In genomic region chr5:136962501-136962900, GRCm38 (mm10) we compare ENCODE assay signal across 8 mouse cellular contexts. TPM values are rescaled to one million over a fixed set of nuclear protein-coding genes. Genes with fewer than 3 reads are reported as not detected.
A peak's percentile ranks its signal among the peaks of the same experiment; 100 is the strongest.
DNase-seq lines count a peak whose midpoint lies in the region; ATAC-seq lines count a peak whose summit lies in the region.

No protein-coding gene starts in this region.

- H3K4me1 ChIP-seq in hindbrain, embryonic 12.5 days: peaks cover 18% of the 10 kb centered on the region

- DNase-seq in NIH3T3 (ENCODE audit: low read depth): peak; percentile 88
- peak; percentile 92 to 94 for DNase-seq in cerebellum, postnatal 10 days
- peak; percentile 68 to 75 for DNase-seq in frontal cortex, postnatal 10 days (ENCODE audit: low spot score in 2 of 2)
- DNase-seq in layer of hippocampus, postnatal 14 days (ENCODE audit: low spot score in 2 of 2): peak; percentile 77 to 78
- peak; percentile 89 for DNase-seq in lung, postnatal 14 days
- peak; percentile 46 for DNase-seq in retina, adult 2 months (ENCODE audit: low read depth, low spot score)
- DNase-seq in thymus, postnatal 36 days: peak; percentile 75 to 76

- H3K27me3 ChIP-seq in hindbrain, embryonic 12.5 days: no peaks in the 10 kb centered on the region

- H3K36me3 ChIP-seq in hindbrain, embryonic 12.5 days: peaks cover 38% of the 10 kb centered on the region

- ATAC-seq in hindbrain, embryonic 12.5 days (ENCODE audit: low FRiP score): peak; percentile 69

- WGBS in hindbrain, embryonic 12.5 days: 2% methylated on average over 10 of the region's 10 CpGs

- H3K27ac ChIP-seq in hindbrain, embryonic 12.5 days: peak overlapping the region; percentile 76

- H3K4me2 ChIP-seq in hindbrain, embryonic 12.5 days (replicated peaks): peak overlapping the region; percentile 59

- no peaks in the 10 kb centered on the region for H3K9me3 ChIP-seq in hindbrain, embryonic 12.5 days (replicated peaks)

- peak overlapping the region; percentile 65 for H3K9ac ChIP-seq in hindbrain, embryonic 12.5 days

- H3K4me3 ChIP-seq in hindbrain, embryonic 12.5 days: peak overlapping the region; percentile 51

RNA-seq across cellular contexts. Expression of gene Cldn15, which starts 3.9 kb away (rescaled TPM):
- polyA plus RNA-seq in hindbrain, embryonic 12.5 days (2016; fragmentation: Nextera tagmentation; extraction: Ambion mirVana): 0.25 and 0.28 TPM in 2 replicates
- under 1 TPM in 1 of 2 experiments, not detected in 1; 0.28 TPM for total RNA-seq in layer of hippocampus, postnatal 14 days (2021)

RNA-seq across cellular contexts. Expression of gene Fis1, which starts 9.4 kb away (rescaled TPM):
- polyA plus RNA-seq in hindbrain, embryonic 12.5 days (2016; fragmentation: Nextera tagmentation; extraction: Ambion mirVana): 294 and 324 TPM in 2 replicates
- 100 to 1,000 TPM; 207 to 216 TPM for total RNA-seq in layer of hippocampus, postnatal 14 days (2021)

RNA-seq across cellular contexts. Expression of gene Plod3, which starts 24.3 kb away (rescaled TPM):
- polyA plus RNA-seq in hindbrain, embryonic 12.5 days (2016; fragmentation: Nextera tagmentation; extraction: Ambion mirVana): 43.3 and 44.7 TPM in 2 replicates
- 10 to 100 TPM; 40.9 to 42.2 TPM for total RNA-seq in layer of hippocampus, postnatal 14 days (2021)

RNA-seq across cellular contexts. Expression of gene Znhit1, which starts 25.3 kb away (rescaled TPM):
- 101 and 103 TPM in 2 replicates for polyA plus RNA-seq in hindbrain, embryonic 12.5 days (2016; fragmentation: Nextera tagmentation; extraction: Ambion mirVana)
- total RNA-seq in layer of hippocampus, postnatal 14 days (2021): 10 to 100 TPM; 71.4 to 76.1 TPM

RNA-seq across cellular contexts. Expression of gene Ift22, which starts 54.6 kb away (rescaled TPM):
- 94.9 and 106 TPM in 2 replicates for polyA plus RNA-seq in hindbrain, embryonic 12.5 days (2016; fragmentation: Nextera tagmentation; extraction: Ambion mirVana)
- total RNA-seq in layer of hippocampus, postnatal 14 days (2021): 10 to 100 TPM; 78.3 to 99.5 TPM

Comparison
In these comparisons a context has a peak if more than half of its experiments do, and no peak if none do; other contexts are left out.
1. Peak in every context shown above with its lines: DNase-seq, ATAC-seq, H3K4me3 ChIP-seq and H3K27ac ChIP-seq.